Mouse (Mus musculus) forebrain, postnatal 0 days (tissue): ENCODE results near the gene 1700001F09Rik. TPM values are rescaled to one million over a fixed set of nuclear protein-coding genes. Genes with fewer than 3 reads are reported as not detected.
"Not testable (repeated sequence)": the region's sequence is repeated elsewhere in the genome, so short reads cannot be mapped to it uniquely, and the experiment has no call there.

Experiments
- ATAC-seq: fragments of 200-750 bp; cut with Nextera tagmentation; 2 replicates; pipeline ENCODE4 v1.8.0; 2017; ENCODE audit warnings: mild to moderate bottlenecking, moderate library complexity
- DNase-seq: peaks from one replicate; pipeline ENCODE4 v3.0.0-alpha.2; 2015
- H3K27ac ChIP-seq: fragments of 300-500 bp; sonication (generic); 2 replicates; pipeline ENCODE4 v1.5.1; 2014; ENCODE audit warnings: low read depth, mild to moderate bottlenecking, antibody characterized with exemption, low read length, moderate library complexity, mixed read lengths
- H3K27me3 ChIP-seq: fragments of 300-500 bp; sonication (generic); 2 replicates; pipeline ENCODE4 v1.6.1; 2014; ENCODE audit warnings: mild to moderate bottlenecking, low read length, mixed read lengths; ENCODE audit not compliant: insufficient read depth
- H3K36me3 ChIP-seq: fragments of 300-500 bp; sonication (generic); 2 replicates; pipeline ENCODE4 v1.6.1; 2014; ENCODE audit warnings: mild to moderate bottlenecking, moderate library complexity; ENCODE audit not compliant: insufficient read depth
- H3K4me1 ChIP-seq: fragments of 300-500 bp; sonication (generic); 2 replicates; pipeline ENCODE4 v1.6.1; 2014; ENCODE audit warnings: antibody characterized with exemption; ENCODE audit not compliant: insufficient read depth
- H3K4me2 ChIP-seq: fragments of 300-500 bp; sonication (generic); 2 replicates; pipeline ENCODE4 v1.6.1; 2014; ENCODE audit warnings: low read depth, mild to moderate bottlenecking, moderate library complexity
- H3K4me3 ChIP-seq: fragments of 300-500 bp; sonication (generic); 2 replicates; pipeline ENCODE4 v1.5.1; 2014; ENCODE audit warnings: low read depth, low read length, mixed read lengths
- H3K9ac ChIP-seq: fragments of 300-500 bp; sonication (generic); 2 replicates; pipeline ENCODE4 v1.6.1; 2014; ENCODE audit warnings: mild to moderate bottlenecking
- H3K9me3 ChIP-seq: fragments of 300-500 bp; sonication (generic); 2 replicates; pipeline ENCODE4 v1.6.1; 2016; ENCODE audit warnings: low read length
- WGBS: fragments of 180-500 bp; shearing (Covaris S2); extraction: QIAGEN DNeasy Blood & Tissue Kit; methylation state at CpG from one replicate; pipeline ENCODE4 v1.1.7; 2014; 5-methylcytosine and 5-hydroxymethylcytosine counted together
- polyA plus RNA-seq: library from polyadenylated mRNA; unstranded; fragments of >200 nt; fragmentation: Nextera tagmentation; extraction: Ambion mirVana; gene quantifications from 2 replicates; pipeline ENCODE4 v1.2.1, GENCODE M21; 2015
- total RNA-seq: library from RNA; depleted of rRNA; stranded (reverse); fragments of >200 nt; gene quantifications from 2 replicates; pipeline ENCODE4 v1.2.3, GENCODE M21; 2014; rRNA removed

Gene 1700001F09Rik
- total RNA-seq, result not detected in 2 replicates
- not detected in 2 replicates for polyA plus RNA-seq

DNA sequence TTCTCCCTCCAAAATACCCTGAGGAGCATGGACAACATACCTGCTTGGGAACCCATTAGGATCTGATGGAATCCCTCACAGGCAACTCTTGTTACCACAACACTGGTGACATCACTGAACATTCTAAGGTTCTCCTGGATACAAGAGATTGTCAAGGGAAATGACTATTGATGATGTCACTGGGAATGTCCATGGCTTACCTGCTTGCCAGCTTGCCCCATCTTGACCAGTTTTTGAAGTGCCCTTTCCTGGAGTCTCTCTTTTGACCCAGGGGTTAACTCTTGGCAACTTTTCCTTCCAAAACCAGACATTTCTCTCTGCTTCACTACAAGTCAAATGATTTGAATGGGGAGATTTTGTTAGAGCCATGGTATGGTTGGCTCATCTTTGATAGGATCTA, at the start of gene 1700001F09Rik:
Gene 1700001F09Rik, minus strand, starts transcription at position 101 of the 400 bp plus-strand sequence.
- H3K36me3 ChIP-seq, H3K27ac ChIP-seq, H3K9ac ChIP-seq, DNase-seq, H3K9me3 ChIP-seq, H3K4me3 ChIP-seq, H3K27me3 ChIP-seq, ATAC-seq, H3K4me2 ChIP-seq, H3K4me1 ChIP-seq: not testable (repeated sequence)

DNA sequence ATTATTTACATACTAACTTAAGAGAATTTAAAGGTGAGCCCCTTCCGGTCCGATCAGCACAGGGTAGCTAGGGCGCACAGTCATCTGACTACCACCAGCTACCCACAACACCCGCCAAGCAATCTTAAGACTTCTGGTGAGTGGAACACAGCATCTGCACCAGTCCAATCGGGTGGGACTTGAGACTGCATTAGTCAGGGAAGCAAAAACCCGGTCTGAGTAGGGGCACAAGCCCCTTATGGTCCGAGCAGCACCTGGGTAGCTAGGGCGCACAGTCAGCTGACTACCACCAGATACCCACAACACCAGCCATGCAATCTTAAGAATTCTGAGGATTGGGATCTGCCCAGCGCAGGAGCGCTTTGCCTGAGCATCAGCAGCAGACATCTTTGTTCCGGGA, 14.1 kb upstream of the 1700001F09Rik start:
- H3K9ac ChIP-seq, H3K9me3 ChIP-seq: not testable (repeated sequence)

DNA sequence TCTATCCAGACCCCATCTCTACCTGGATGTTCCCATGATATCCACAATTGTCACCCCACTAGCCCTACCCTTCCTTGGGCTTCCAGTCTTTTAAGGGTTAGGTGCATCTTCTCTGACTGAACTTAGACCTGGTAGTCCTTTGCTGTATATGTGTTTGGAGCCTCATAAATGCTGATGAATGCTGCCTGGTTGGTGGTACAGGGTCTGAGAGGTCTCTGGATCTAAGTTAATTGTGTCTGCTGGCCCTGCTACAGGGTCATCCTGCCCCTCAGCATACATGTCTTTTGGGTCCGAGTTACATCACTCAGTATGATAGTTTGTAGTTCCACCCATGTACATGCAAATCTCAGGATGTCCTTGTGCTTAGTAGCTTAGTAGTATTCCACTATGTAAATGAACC, 11.6 kb upstream of the 1700001F09Rik start:
- not testable (repeated sequence) for H3K27me3 ChIP-seq, H3K4me3 ChIP-seq, H3K4me2 ChIP-seq, H3K27ac ChIP-seq, H3K36me3 ChIP-seq, DNase-seq, H3K4me1 ChIP-seq, ATAC-seq, H3K9me3 ChIP-seq, H3K9ac ChIP-seq
- 78% methylated on average over 1 of the region's 1 CpGs for WGBS

More for the DNA sequence above, 14.1 kb upstream of the 1700001F09Rik start:
- not testable (repeated sequence) for DNase-seq, H3K27ac ChIP-seq, H3K4me2 ChIP-seq, H3K36me3 ChIP-seq, H3K4me3 ChIP-seq, ATAC-seq, H3K4me1 ChIP-seq, H3K27me3 ChIP-seq
- WGBS, result 86% methylated on average over 11 of the region's 11 CpGs

DNA sequence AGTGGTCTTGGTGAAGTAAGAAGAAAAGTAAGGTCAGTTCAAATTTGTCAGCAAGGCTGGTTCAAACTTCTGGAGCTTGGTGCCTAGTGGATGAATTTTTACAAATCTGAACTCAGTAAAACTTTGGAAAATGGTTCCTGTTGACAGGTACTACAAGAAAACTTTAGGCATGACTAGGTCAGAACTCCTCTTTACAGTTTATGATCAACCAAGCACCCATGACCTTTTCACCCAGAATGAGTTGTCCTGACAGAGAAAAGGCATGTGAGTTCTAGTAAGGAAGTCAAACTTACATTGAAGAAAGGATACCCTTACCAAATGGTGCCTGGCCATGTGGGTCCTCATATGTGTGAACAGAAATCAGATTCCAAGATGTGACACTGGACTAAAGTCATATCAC, 9.9 kb upstream of the 1700001F09Rik start:
- ATAC-seq, DNase-seq, H3K9me3 ChIP-seq, H3K4me1 ChIP-seq, H3K4me2 ChIP-seq, H3K27ac ChIP-seq, H3K27me3 ChIP-seq, H3K36me3 ChIP-seq, H3K9ac ChIP-seq, H3K4me3 ChIP-seq: not testable (repeated sequence)

DNA sequence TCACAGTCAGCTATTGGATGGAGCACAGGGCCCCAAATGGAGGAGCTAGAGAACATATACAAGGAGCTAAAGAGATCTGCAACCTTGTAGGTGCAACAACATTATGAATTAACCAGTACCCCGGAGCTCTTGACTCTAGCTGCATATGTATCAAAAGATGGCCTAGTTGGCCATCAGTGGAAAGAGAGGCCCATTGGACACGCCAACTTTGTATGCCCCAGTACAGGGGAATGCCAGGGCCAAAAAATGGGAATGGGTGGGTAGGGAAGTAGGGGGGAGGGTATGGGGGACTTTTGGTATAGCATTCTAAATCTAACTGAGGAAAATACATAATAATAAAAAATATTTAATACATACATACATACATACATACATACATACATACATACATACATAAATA, 5.3 kb upstream of the 1700001F09Rik start:
- H3K36me3 ChIP-seq, H3K27me3 ChIP-seq, H3K4me1 ChIP-seq, H3K4me2 ChIP-seq, H3K4me3 ChIP-seq, ATAC-seq, H3K9me3 ChIP-seq, H3K27ac ChIP-seq, DNase-seq, H3K9ac ChIP-seq: not testable (repeated sequence)
- 89% methylated on average over 2 of the region's 2 CpGs for WGBS

DNA sequence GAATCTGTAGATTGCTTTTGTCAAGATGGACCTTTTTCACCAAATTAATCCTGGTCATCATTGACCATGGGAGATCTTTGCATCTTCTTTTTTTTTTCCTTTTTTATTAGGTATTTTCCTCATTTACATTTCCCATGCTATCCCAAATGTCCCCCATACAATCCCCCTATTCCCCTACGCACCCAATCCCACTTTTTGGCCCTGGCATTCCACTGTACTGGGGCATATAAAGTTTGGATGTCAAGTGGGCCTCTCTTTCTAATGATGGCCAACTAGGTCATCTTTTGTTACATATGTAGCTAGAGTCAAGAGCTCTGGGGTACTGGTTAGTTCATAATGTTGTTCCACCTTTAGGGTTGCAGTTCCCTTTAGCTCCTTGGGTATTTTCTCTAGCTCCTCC, 10.0 kb downstream of the 1700001F09Rik start:
- not testable (repeated sequence) for H3K9me3 ChIP-seq, H3K4me2 ChIP-seq, H3K27me3 ChIP-seq, H3K36me3 ChIP-seq, ATAC-seq, H3K27ac ChIP-seq, H3K4me1 ChIP-seq, H3K9ac ChIP-seq, DNase-seq, H3K4me3 ChIP-seq
- WGBS, result 51% methylated on average over 1 of the region's 1 CpGs

DNA sequence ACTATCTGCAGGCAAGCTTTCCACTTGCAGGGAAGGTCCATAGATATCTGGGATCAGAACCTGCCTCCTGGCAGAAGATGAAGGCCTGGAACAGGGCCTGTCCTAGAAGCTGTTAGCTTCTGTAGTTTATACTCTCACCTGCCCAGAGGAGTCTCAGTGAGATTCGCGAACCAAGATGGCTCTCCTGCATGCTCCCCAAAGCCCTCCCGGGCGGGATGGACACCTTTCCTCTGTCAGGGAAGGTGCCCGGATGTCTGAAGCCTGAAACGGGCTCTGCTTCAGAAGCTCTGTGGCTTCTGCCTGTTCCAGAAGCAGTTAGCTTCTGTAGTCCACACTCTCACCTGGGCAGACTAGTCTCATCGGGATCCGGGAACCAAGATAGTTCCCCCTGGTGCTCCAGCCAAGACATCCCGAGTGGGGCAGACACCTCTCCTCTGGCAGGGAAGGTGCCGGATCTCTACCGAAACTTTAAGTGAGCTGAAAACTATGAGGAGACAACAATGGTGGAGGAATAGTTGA, 16.2 kb downstream of the 1700001F09Rik start:
- not testable (repeated sequence) for H3K27me3 ChIP-seq, H3K36me3 ChIP-seq, H3K27ac ChIP-seq, H3K9ac ChIP-seq, H3K4me3 ChIP-seq, DNase-seq, H3K4me1 ChIP-seq, ATAC-seq, H3K9me3 ChIP-seq, H3K4me2 ChIP-seq
- 94% methylated on average over 9 of the region's 11 CpGs for WGBS

DNA sequence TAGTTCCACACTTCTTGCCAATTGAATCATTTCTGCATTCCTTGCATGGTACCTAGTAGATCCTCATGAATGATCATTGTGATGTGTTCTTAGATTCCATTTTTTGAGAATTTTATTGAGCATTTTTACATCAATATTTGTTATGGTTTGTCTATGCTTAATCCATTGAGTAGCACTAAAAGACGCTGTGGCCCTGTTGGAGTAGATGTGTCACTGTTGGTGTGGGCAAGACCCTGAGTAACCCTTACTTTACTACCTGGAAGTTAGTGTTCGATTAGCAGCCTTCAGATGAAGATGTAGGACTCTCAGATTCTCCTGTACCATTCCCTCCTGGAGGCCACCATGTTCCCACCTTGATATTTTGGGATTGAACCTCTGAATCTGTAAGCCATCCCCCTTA, 19.0 kb downstream of the 1700001F09Rik start:
- 60% methylated on average over 2 of the region's 2 CpGs for whole genome bisulfite sequencing
- not testable (repeated sequence) for H3K36me3 ChIP-seq, H3K27ac ChIP-seq, H3K9ac ChIP-seq, H3K4me2 ChIP-seq, DNase-seq, ATAC-seq, H3K4me3 ChIP-seq, H3K9me3 ChIP-seq, H3K27me3 ChIP-seq, H3K4me1 ChIP-seq

DNA sequence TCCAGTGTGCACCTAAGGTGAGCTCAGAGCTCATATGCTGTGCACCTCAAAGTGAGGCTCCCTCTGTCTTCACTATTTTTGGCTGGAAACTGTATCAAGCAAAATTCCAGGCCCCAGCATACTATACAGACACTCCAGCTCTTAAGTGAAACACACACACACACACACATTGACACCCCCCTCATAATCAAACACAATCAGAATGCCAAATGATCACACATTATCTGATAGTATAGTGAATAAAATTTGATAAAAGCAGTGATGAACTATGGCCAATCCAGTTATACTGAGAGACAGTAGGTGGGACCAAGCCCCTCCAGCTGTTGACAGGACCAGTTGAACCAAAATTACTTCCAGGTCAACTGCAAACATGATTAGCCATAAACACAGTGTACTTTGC, 28.1 kb downstream of the 1700001F09Rik start:
- not testable (repeated sequence) for H3K27ac ChIP-seq, DNase-seq, H3K4me3 ChIP-seq, H3K36me3 ChIP-seq, ATAC-seq, H3K4me1 ChIP-seq, H3K4me2 ChIP-seq, H3K9me3 ChIP-seq, H3K27me3 ChIP-seq, H3K9ac ChIP-seq

DNA sequence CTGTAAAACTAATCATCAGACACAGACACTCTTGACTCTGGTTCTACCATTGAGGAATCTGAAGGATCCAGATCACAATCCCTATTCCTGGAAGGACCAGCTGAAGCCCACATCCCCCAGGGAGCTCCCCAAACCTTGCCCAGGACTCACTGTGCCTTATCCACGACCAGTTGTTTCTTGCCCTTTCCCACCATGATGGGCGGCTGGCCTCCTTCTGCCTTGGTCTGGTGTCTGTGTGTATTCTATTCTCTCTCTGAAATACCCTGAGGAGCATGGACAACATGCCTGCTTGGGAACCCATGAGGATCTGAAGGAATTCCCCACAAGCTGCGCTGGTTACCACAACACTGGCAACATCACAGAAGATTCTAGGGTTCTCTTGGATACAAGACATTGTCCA, 54.1 kb downstream of the 1700001F09Rik start, which contains the start of gene Gm8127:
Gene Gm8127, minus strand, starts transcription at position 330 of the 400 bp plus-strand sequence.
- not testable (repeated sequence) for H3K36me3 ChIP-seq, H3K27ac ChIP-seq
- WGBS, result 82% methylated on average over 3 of the region's 3 CpGs

More for the DNA sequence above, 54.1 kb downstream of the 1700001F09Rik start, which contains the start of gene Gm8127:
- not testable (repeated sequence) for H3K9ac ChIP-seq, H3K27me3 ChIP-seq, H3K4me3 ChIP-seq, H3K9me3 ChIP-seq, H3K4me2 ChIP-seq, H3K4me1 ChIP-seq, DNase-seq, ATAC-seq
